Mouse (Mus musculus) layer of hippocampus, adult 6 months (tissue): ENCODE results near the gene Olfr478. TPM values are rescaled to one million over a fixed set of nuclear protein-coding genes. Genes with fewer than 3 reads are reported as not detected.

Experiments
- long read RNA-seq, 2 experiments: library from polyadenylated mRNA; unstranded; transcript quantifications; one replicate each; pipeline ENCODE4 v2.0.0; 2019 to 2020
- polyA plus RNA-seq: library from polyadenylated mRNA; unstranded; fragments of <200 nt; fragmentation: Nextera tagmentation; gene quantifications from 2 replicates; pipeline ENCODE4 v1.2.3, GENCODE M21; 2021

Gene Olfr478
- polyA plus RNA-seq, result not detected in 2 replicates
- long read RNA-seq, experiment 1, result 0 reads
- long read RNA-seq, experiment 2, result 0 reads

DNA sequence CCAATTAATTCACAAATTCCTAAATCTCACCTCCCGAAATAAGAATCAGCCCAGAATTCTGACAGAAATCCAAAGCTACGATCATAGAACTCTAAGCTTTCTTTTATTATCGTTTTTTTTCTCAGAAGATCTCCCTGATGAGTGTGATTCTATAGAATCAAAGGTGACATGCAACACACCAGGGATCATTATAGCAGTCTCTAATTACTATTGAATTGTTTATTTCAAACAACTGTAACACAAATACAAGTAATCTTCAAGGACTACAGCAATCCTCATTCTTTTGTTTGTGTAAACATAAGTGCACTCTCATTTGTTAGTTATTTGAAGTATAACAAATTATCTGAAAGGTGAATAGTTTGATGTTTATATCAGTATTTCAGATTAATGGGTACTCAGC, at the start of gene Olfr478:
Gene Olfr478 (minus strand): TSS at position 101 of the 400 bp plus-strand sequence.

DNA sequence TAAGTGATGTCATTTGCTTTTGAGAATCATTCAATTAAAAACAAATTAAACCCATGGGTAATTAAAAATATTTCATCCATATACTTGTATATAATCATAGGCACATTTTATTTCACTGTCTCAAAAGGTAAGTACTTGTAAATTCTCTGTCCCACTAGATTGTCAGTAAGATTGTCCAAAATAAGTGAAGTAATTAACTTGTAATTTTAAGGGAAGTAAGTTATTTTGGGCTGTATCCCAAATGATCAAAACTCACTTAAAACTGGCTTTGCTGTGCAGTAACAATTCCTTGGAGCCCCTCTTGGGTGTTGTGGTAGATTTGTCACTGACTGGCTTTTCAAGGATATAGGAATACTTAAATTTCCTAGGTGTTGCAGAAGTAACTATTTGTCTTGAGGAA, 45.8 kb upstream of the Olfr478 start, which contains the start of gene Olfr481:
Gene Olfr481 (plus strand): TSS at position 301 of the 400 bp plus-strand sequence.

DNA sequence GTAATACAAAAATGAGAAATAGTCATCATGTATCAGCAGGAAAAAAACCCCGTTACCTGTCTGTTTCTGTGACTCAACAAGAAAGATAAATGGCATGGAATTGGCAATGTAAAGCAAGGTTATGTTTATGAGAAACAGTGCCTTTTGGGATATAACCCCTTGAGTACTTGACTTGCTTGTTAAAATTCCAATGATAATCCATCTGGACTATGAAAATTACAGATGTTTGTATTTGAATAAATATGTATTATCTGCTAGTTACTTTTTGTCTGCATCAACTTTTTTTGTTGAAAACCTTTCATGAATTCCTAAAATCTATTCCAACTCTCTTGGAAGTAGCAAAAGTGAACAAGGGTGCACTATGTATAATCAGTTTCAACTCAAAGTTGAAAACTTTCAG, 33.5 kb upstream of the Olfr478 start, which contains the start of gene Olfr480:
Gene Olfr480 (minus strand): TSS at position 101 of the 400 bp plus-strand sequence.

DNA sequence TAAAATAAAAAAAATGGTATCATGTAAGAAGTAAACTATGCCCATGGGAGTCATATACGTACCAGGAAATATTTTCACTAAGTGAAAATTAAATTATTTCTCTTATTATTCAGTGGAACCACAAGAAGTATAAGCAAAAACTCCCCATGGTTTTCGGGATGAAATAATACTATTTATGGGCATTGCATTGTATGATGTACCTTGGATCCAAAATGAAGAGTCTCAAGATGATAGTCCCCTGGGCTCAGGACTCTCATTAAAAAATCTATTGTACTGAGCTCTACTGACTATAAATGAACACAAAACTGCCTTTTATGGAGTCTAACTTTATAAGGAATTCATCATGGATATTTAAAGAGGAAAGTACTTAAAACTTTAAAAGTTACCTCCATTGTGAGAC, 16.6 kb upstream of the Olfr478 start, which contains the start of gene Olfr479:
Gene Olfr479 (plus strand): TSS at position 301 of the 400 bp plus-strand sequence.

DNA sequence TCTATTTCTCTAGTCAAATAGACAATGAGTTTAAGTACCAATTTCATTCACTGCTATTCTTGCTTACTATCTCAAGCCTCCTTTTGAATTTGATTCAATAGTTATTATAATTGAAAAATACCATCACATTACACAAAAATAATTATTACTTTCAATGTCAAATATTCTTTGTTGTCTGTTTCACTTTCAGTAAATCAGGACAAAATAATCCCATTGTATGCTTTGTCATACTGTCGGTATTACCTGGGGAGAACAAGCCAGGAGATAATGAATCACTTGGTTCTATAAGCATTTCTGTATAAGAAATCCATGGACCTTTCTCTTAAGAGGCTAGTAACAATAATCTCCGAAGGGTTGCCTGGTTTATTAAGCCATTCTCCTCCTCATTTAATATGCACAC, 47.4 kb downstream of the Olfr478 start, which contains the start of gene Olfr477:
Gene Olfr477 (plus strand): TSS at position 301 of the 400 bp plus-strand sequence.

Other genes with a start within 250 kb of the Olfr478 start
- gene Ovch2, start 232.8 kb downstream of the Olfr478 start, polyA plus RNA-seq, result not detected in 2 replicates
- not detected in 2 replicates for gene Olfr467, start 221.7 kb downstream of the Olfr478 start, polyA plus RNA-seq
- gene Olfr469, start 208.4 kb downstream of the Olfr478 start, polyA plus RNA-seq, result not detected in 2 replicates
- gene Olfr470, start 186.5 kb downstream of the Olfr478 start, polyA plus RNA-seq, result not detected in 2 replicates
- gene Olfr472, start 136.1 kb downstream of the Olfr478 start, polyA plus RNA-seq, result not detected in 2 replicates
- not detected in 2 replicates for gene Olfr473, start 103.5 kb downstream of the Olfr478 start, polyA plus RNA-seq
- gene Olfr474, start 79.3 kb downstream of the Olfr478 start, polyA plus RNA-seq, result not detected in 2 replicates
- gene Olfr476, start 69.2 kb downstream of the Olfr478 start, polyA plus RNA-seq, result not detected in 2 replicates
- gene Olfr477, start 47.3 kb downstream of the Olfr478 start, polyA plus RNA-seq, result not detected in 2 replicates
- not detected in 2 replicates for gene Olfr479, start 16.7 kb upstream of the Olfr478 start, polyA plus RNA-seq
- not detected in 2 replicates for gene Olfr480, start 33.4 kb upstream of the Olfr478 start, polyA plus RNA-seq
- not detected in 2 replicates for gene Olfr481, start 45.9 kb upstream of the Olfr478 start, polyA plus RNA-seq
- not detected in 2 replicates for gene Olfr482, start 63.6 kb upstream of the Olfr478 start, polyA plus RNA-seq
- not detected in 2 replicates for gene Olfr483, start 66.9 kb upstream of the Olfr478 start, polyA plus RNA-seq
- not detected in 2 replicates for gene Olfr484, start 93.5 kb upstream of the Olfr478 start, polyA plus RNA-seq
- not detected in 2 replicates for gene Olfr485, start 125.9 kb upstream of the Olfr478 start, polyA plus RNA-seq
- gene Olfr486, start 138.8 kb upstream of the Olfr478 start, polyA plus RNA-seq, result not detected in 2 replicates
- not detected in 2 replicates for gene Olfr487, start 180.6 kb upstream of the Olfr478 start, polyA plus RNA-seq
- not detected in 2 replicates for gene Olfr488, start 224.4 kb upstream of the Olfr478 start, polyA plus RNA-seq